23 mouse cellular contexts compared by ENCODE assay signal in the genomic region with DNA sequence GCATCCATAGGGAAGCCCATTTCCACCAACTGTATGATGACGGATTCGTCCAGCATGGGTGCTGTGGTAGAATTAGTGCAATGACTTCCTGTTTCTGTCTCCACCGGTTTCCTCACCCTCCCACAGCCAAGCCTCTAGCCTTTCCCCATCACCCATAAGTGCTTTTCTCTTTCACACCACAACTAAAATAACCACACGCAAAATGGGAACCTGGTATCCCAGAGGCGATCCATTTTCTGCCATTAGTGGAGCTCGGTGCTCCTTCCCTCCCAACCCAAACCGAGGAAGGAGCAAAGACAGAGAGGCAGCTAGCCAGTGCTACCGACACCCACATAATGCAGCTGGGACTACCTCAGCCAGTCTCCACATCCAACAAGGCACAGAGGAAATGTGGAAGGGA. TPM values are rescaled to one million over a fixed set of nuclear protein-coding genes. Genes with fewer than 3 reads are reported as not detected.
A peak's percentile ranks its signal among the peaks of the same experiment; 100 is the strongest.
DNase-seq lines count a peak whose midpoint lies in the region; ATAC-seq lines count a peak whose summit lies in the region.
"Had no signal": no experiment of that assay in that cellular context is flagged by ENCODE, and none has a peak within 500 bp of the region (broad histone marks: within the 10 kb centered on the region; RNA-seq: fewer than 3 reads in every experiment).

No protein-coding gene starts in this region.

- 65% methylated on average over 8 of the region's 8 CpGs for WGBS in liver, embryonic 15.5 days (ENCODE audit: insufficient replicate concordance)
- WGBS in liver, embryonic 12.5 days (ENCODE audit: insufficient replicate concordance): 64% methylated on average over 8 of the region's 8 CpGs
- 91% methylated on average over 8 of the region's 8 CpGs for WGBS in neural tube, embryonic 12.5 days
- 11% methylated on average over 8 of the region's 8 CpGs for WGBS in macrophage (ENCODE audit: missing documents)

- peaks cover 77% of the 10 kb centered on the region for H3K36me3 ChIP-seq in liver, embryonic 15.5 days (replicated peaks)
- peaks cover 80% of the 10 kb centered on the region for H3K36me3 ChIP-seq in liver, embryonic 12.5 days
- H3K36me3 ChIP-seq in neural tube, embryonic 12.5 days: peaks cover 80% of the 10 kb centered on the region
- H3K36me3 ChIP-seq in macrophage (ENCODE audit: inconsistent target): peaks cover 59% of the 10 kb centered on the region

- H3K4me1 ChIP-seq in liver, embryonic 15.5 days (replicated peaks): peaks cover 25% of the 10 kb centered on the region
- peaks cover 18% of the 10 kb centered on the region for H3K4me1 ChIP-seq in liver, embryonic 12.5 days
- H3K4me1 ChIP-seq in neural tube, embryonic 12.5 days: peaks cover 19% of the 10 kb centered on the region

- no peak overlapping the region for H3K4me2 ChIP-seq in liver, embryonic 15.5 days
- H3K4me2 ChIP-seq in liver, embryonic 12.5 days: no peak overlapping the region
- H3K4me2 ChIP-seq in neural tube, embryonic 12.5 days (replicated peaks): no peak overlapping the region
- H3K4me2 ChIP-seq: forebrain, embryonic 12.5 days; limb, embryonic 15.5 days; lung, embryonic 15.5 days; midbrain, embryonic 13.5 days had no signal

- DNase-seq in neural tube, embryonic 10.5 days (ENCODE audit: extremely low spot score, low spot score): no peak
- DNase-seq in heart, postnatal 4 days: no peak
- no peak for DNase-seq in c-Kit-positive CD71-positive TER-119-positive erythroid progenitor cells, embryonic 14.5 days (ENCODE audit: low spot score)
- DNase-seq: adrenal gland, postnatal 10 days; cerebellum, adult 9-10 months; gastrocnemius, postnatal 14 days; heart, postnatal 36 days; right cerebral cortex, postnatal 25 days; thymus, adult 2 months had no signal

- H3K27ac ChIP-seq in liver, embryonic 15.5 days (replicated peaks): peak overlapping the region; percentile 38; the same call in 1 of the 2 replicates
- no peak overlapping the region for H3K27ac ChIP-seq in liver, embryonic 12.5 days
- no peak overlapping the region for H3K27ac ChIP-seq in neural tube, embryonic 12.5 days
- H3K27ac ChIP-seq in macrophage: peak overlapping the region; percentile 46
- H3K27ac ChIP-seq: forebrain, embryonic 12.5 days; heart, adult 2 months; kidney, postnatal 0 days; layer of hippocampus, adult 2 months; limb, embryonic 15.5 days; lung, embryonic 15.5 days; midbrain, embryonic 13.5 days had no signal

- H3K9ac ChIP-seq in liver, embryonic 15.5 days: no peak overlapping the region
- no peak overlapping the region for H3K9ac ChIP-seq in liver, embryonic 12.5 days
- H3K9ac ChIP-seq in neural tube, embryonic 12.5 days: 0 out of 2 replicates have a peak overlapping the region, but pooled peaks have one; percentile 5
- H3K9ac ChIP-seq: forebrain, embryonic 12.5 days; limb, embryonic 15.5 days; lung, embryonic 15.5 days; midbrain, embryonic 13.5 days had no signal

- no peak for ATAC-seq in liver, embryonic 15.5 days (ENCODE audit: insufficient read depth)
- ATAC-seq in liver, embryonic 12.5 days: no peak
- no peak for ATAC-seq in neural tube, embryonic 12.5 days (ENCODE audit: low FRiP score, low read depth)
- ATAC-seq: hindbrain, embryonic 16.5 days; intestine, embryonic 16.5 days; midbrain, embryonic 13.5 days had no signal

- H3K27me3 ChIP-seq in liver, embryonic 15.5 days: no peaks in the 10 kb centered on the region
- no peaks in the 10 kb centered on the region for H3K27me3 ChIP-seq in liver, embryonic 12.5 days (replicated peaks)
- no peaks in the 10 kb centered on the region for H3K27me3 ChIP-seq in neural tube, embryonic 12.5 days (replicated peaks)
- H3K27me3 ChIP-seq: forebrain, embryonic 12.5 days; limb, embryonic 15.5 days; lung, embryonic 15.5 days; midbrain, embryonic 13.5 days had no signal

- no peak overlapping the region for H3K4me3 ChIP-seq in liver, embryonic 15.5 days (replicated peaks)
- no peak overlapping the region for H3K4me3 ChIP-seq in liver, embryonic 12.5 days
- no peak overlapping the region for H3K4me3 ChIP-seq in neural tube, embryonic 12.5 days
- H3K4me3 ChIP-seq in macrophage (ENCODE audit: inconsistent target): no peak overlapping the region
- H3K4me3 ChIP-seq: forebrain, embryonic 12.5 days; heart, adult 2 months; layer of hippocampus, adult 2 months; limb, embryonic 15.5 days; lung, embryonic 15.5 days; midbrain, embryonic 13.5 days; myocyte had no signal

- peaks cover 10% of the 10 kb centered on the region for H3K79me2 ChIP-seq in macrophage (ENCODE audit: inconsistent target)

- H3K9me3 ChIP-seq in liver, embryonic 15.5 days (replicated peaks): no peaks in the 10 kb centered on the region
- H3K9me3 ChIP-seq in liver, embryonic 12.5 days (replicated peaks): no peaks in the 10 kb centered on the region
- H3K9me3 ChIP-seq in neural tube, embryonic 12.5 days: no peaks in the 10 kb centered on the region
- H3K9me3 ChIP-seq: forebrain, embryonic 12.5 days; limb, embryonic 15.5 days; lung, embryonic 15.5 days; midbrain, embryonic 13.5 days had no signal

RNA-seq across cellular contexts. Expression of a gene that starts 3.9 kb away (rescaled TPM):
- polyA plus RNA-seq in liver, embryonic 15.5 days (2015; fragmentation: Nextera tagmentation; extraction: Ambion mirVana): 405 and 414 TPM in 2 replicates
- polyA plus RNA-seq in liver, embryonic 12.5 days (2016; fragmentation: Nextera tagmentation; extraction: Ambion mirVana): 630 and 674 TPM in 2 replicates
- 461 and 485 TPM in 2 replicates for polyA plus RNA-seq in neural tube, embryonic 12.5 days (2016; fragmentation: Nextera tagmentation; extraction: Ambion mirVana)
- total RNA-seq in macrophage (2018; cell fraction: chromatin; rRNA removed): 100 to 1,000 TPM in 1 of 26 experiments, 10 to 100 TPM in 25; 11.1 to 110 (median 37.3) TPM
- total RNA-seq in macrophage (2018; cell fraction: cytosol; rRNA removed): 100 to 1,000 TPM; 189 to 306 (median 240) TPM
- 100 to 1,000 TPM in 2 of 26 experiments, 10 to 100 TPM in 24; 37.9 to 113 (median 59.9) TPM for total RNA-seq in macrophage (2018; cell fraction: nucleus; rRNA removed)
- polyA plus RNA-seq in macrophage (2018): 195 to 347 TPM (median 203 TPM) in 3 replicates
- total RNA-seq in heart, postnatal 4 days (2021): 100 to 1,000 TPM; 977 to 982 TPM

RNA-seq across cellular contexts. Expression of a gene that starts 9.5 kb away (rescaled TPM):
- 9.2 and 9.5 TPM in 2 replicates for polyA plus RNA-seq in liver, embryonic 15.5 days (2015; fragmentation: Nextera tagmentation; extraction: Ambion mirVana)
- polyA plus RNA-seq in liver, embryonic 12.5 days (2016; fragmentation: Nextera tagmentation; extraction: Ambion mirVana): 9.9 and 10.8 TPM in 2 replicates
- 8.2 and 8.5 TPM in 2 replicates for polyA plus RNA-seq in neural tube, embryonic 12.5 days (2016; fragmentation: Nextera tagmentation; extraction: Ambion mirVana)
- total RNA-seq in macrophage (2018; cell fraction: chromatin; rRNA removed): 10 to 100 TPM in 16 of 26 experiments, 1 to 10 TPM in 10; 3.8 to 57.7 (median 13.4) TPM
- total RNA-seq in macrophage (2018; cell fraction: cytosol; rRNA removed): 10 to 100 TPM; 13.6 to 65.5 (median 43.0) TPM
- 10 to 100 TPM in 24 of 26 experiments, 1 to 10 TPM in 2; 7.9 to 47.7 (median 21.7) TPM for total RNA-seq in macrophage (2018; cell fraction: nucleus; rRNA removed)
- 24.2 to 48.9 TPM (median 43.2 TPM) in 3 replicates for polyA plus RNA-seq in macrophage (2018)
- 1 to 10 TPM; 3.5 to 4.4 TPM for total RNA-seq in heart, postnatal 4 days (2021)

RNA-seq across cellular contexts. Expression of a gene that starts 11.3 kb away (rescaled TPM):
- polyA plus RNA-seq in liver, embryonic 15.5 days (2015; fragmentation: Nextera tagmentation; extraction: Ambion mirVana): 54.9 and 55.4 TPM in 2 replicates
- 87.5 and 94.1 TPM in 2 replicates for polyA plus RNA-seq in liver, embryonic 12.5 days (2016; fragmentation: Nextera tagmentation; extraction: Ambion mirVana)
- polyA plus RNA-seq in neural tube, embryonic 12.5 days (2016; fragmentation: Nextera tagmentation; extraction: Ambion mirVana): 203 TPM in 2 replicates
- total RNA-seq in macrophage (2018; cell fraction: chromatin; rRNA removed): 100 to 1,000 TPM in 20 of 26 experiments, 10 to 100 TPM in 6; 66.7 to 281 (median 189) TPM
- total RNA-seq in macrophage (2018; cell fraction: cytosol; rRNA removed): 10 to 100 TPM; 48.4 to 91.4 (median 73.8) TPM
- total RNA-seq in macrophage (2018; cell fraction: nucleus; rRNA removed): 100 to 1,000 TPM in 14 of 26 experiments, 10 to 100 TPM in 12; 56.7 to 205 (median 107) TPM
- 61.4 to 91.7 TPM (median 71.1 TPM) in 3 replicates for polyA plus RNA-seq in macrophage (2018)
- 100 to 1,000 TPM; 102 to 104 TPM for total RNA-seq in heart, postnatal 4 days (2021)

RNA-seq across cellular contexts. Expression of a gene that starts 11.4 kb away (rescaled TPM):
- polyA plus RNA-seq in liver, embryonic 15.5 days (2015; fragmentation: Nextera tagmentation; extraction: Ambion mirVana): 192 and 194 TPM in 2 replicates
- polyA plus RNA-seq in liver, embryonic 12.5 days (2016; fragmentation: Nextera tagmentation; extraction: Ambion mirVana): 193 TPM in 2 replicates
- 115 and 124 TPM in 2 replicates for polyA plus RNA-seq in neural tube, embryonic 12.5 days (2016; fragmentation: Nextera tagmentation; extraction: Ambion mirVana)
- total RNA-seq in macrophage (2018; cell fraction: chromatin; rRNA removed): 10 to 100 TPM in 2 of 26 experiments, 1 to 10 TPM in 18, under 1 TPM in 6; 0.40 to 17.0 (median 2.5) TPM
- total RNA-seq in macrophage (2018; cell fraction: cytosol; rRNA removed): 10 to 100 TPM in 2 of 26 experiments, 1 to 10 TPM in 24; 1.4 to 11.8 (median 3.6) TPM
- 10 to 100 TPM in 1 of 26 experiments, 1 to 10 TPM in 23, under 1 TPM in 2; 0.63 to 19.1 (median 3.1) TPM for total RNA-seq in macrophage (2018; cell fraction: nucleus; rRNA removed)
- 3.2 to 22.0 TPM (median 8.6 TPM) in 3 replicates for polyA plus RNA-seq in macrophage (2018)
- total RNA-seq in heart, postnatal 4 days (2021): 10 to 100 TPM; 77.8 to 82.6 TPM

RNA-seq across cellular contexts. Expression of a gene that starts 22.1 kb away (rescaled TPM):
- polyA plus RNA-seq in liver, embryonic 15.5 days (2015; fragmentation: Nextera tagmentation; extraction: Ambion mirVana): 0.29 and 0.68 TPM in 2 replicates
- polyA plus RNA-seq in liver, embryonic 12.5 days (2016; fragmentation: Nextera tagmentation; extraction: Ambion mirVana): 0.29 and 0.43 TPM in 2 replicates
- polyA plus RNA-seq in neural tube, embryonic 12.5 days (2016; fragmentation: Nextera tagmentation; extraction: Ambion mirVana): 0.50 and 0.52 TPM in 2 replicates
- total RNA-seq in macrophage (2018; cell fraction: chromatin; rRNA removed): 10 to 100 TPM in 1 of 26 experiments, 1 to 10 TPM in 16, under 1 TPM in 6, not detected in 3; 0.50 to 10.1 (median 2.0) TPM
- total RNA-seq in macrophage (2018; cell fraction: cytosol; rRNA removed): under 1 TPM in 10 of 26 experiments, not detected in 16; 0.09 to 0.48 (median 0.13) TPM
- 1 to 10 TPM in 18 of 26 experiments, under 1 TPM in 7, not detected in 1; 0.26 to 8.7 (median 1.4) TPM for total RNA-seq in macrophage (2018; cell fraction: nucleus; rRNA removed)
- 0.27 TPM in 1 of 3 replicates, not detected in the others for polyA plus RNA-seq in macrophage (2018)
- total RNA-seq in heart, postnatal 4 days (2021): 1 to 10 TPM; 2.6 to 3.9 TPM

Comparison
In these comparisons a context has a peak if more than half of its experiments do, and no peak if none do; other contexts are left out.
1. H3K27ac ChIP-seq: peak in liver, embryonic 15.5 days (single experiment) and macrophage (single experiment); none in liver, embryonic 12.5 days (single experiment) and neural tube, embryonic 12.5 days (single experiment).